Mouse (Mus musculus): ENCODE measurements at regions not wholly inside any gene's neighbourhood (a gene's known extent, or its start where the extent isn't known, plus 50 kb on each side); places are given as distances from the start of the nearest gene placed in this dataset.

DNA sequence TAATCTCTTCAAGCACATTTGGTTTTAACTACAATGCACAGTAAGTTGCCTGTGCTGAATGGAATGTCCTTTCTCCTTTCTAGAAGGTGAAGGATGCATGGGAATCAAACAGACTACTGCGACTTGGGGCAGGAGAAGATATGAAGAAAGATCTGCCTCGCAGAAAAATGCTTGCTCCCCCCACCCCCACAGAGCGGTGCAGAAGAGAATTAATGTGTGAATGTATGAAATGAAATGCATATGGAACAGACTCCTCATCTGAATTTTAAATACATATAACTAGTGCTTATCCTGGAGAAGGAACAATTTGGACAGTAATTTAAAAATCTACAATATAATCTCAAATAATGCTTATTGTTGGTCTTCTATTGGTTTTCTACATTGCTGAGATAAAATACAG lies 283.0 kb upstream of the Clnk start:
- ATAC-seq = no peak

DNA sequence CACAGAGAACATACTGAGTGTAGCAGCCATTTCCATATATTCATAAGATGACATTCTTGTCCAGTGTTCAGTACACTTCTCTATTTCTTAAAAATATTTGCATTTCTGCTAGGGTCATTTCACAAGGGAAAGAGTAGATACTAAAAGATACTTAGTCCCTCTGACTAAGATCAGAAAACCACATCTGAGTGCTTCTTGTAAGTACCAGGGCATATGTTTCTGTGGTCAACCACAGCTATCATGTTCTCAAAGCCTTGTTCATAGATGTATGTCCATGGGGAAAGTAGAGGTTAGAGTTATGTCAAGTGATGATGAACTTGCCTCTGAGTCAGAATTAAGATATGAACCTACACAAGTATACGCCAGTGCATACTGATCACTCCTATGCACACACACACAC lies 279.2 kb upstream of the Clnk start:
- no peak for ATAC-seq

DNA sequence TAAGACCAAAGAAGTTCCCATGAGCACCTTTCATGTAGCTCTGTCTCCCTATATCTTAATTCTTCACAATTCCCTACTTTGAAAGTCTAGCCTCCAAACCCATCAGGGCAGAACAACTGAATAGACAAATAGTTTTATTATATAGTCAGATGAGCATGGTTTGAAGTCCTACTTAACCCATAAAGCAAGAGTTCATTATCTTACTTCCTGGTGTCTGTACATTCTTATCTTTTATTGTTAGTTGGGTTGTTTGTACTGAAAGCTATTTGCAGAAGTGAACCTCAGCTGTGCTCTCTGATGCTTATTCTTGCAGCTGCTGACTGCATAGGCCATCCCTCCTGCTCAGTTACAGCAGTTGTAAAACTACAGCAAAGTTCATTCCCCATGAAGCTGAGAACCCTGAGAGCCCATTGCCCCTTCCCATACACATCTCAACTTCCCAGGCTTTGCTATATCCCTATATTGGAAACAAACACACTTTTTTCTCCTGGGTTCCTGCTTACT lies 276.7 kb upstream of the Clnk start:
- no peak for ATAC-seq

DNA sequence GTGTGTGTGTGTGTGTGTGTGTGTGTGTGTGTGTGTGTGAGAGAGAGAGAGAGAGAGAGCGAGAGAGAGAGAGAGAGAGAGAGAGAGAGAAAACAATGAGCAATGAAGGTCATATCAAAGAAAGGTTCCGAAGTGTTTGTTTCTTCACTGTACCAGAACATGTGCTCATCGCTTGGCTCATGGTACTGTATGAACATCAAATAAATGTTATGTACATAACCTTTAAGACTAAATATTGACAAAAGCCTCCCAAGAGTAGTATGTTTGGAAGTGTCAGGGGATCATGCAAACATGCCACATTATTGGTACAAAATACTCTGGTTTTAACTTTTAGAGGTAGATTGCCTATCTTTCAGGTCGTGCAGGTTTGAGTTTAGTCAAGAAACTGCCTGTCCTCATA lies 275.3 kb upstream of the Clnk start:
- ATAC-seq = no peak

DNA sequence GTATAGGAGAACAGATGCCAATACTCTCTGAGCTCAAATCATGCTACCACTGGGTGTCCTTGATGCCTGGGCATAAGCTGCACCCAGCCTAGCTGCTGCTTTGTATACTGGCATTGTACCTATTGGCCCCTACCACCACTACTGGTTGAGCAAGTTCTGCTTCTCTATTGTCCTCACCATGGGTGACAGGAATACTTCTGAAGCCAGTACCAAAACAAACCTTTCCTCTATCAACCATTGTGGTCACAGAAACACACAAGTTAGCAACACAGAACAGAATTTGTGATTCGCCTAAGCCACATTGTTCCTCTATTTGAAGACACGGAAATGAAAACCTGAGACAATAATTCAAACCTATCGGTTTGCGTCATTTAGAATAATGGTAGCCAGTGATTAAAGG lies 274.3 kb upstream of the Clnk start:
- no peak for ATAC-seq

DNA sequence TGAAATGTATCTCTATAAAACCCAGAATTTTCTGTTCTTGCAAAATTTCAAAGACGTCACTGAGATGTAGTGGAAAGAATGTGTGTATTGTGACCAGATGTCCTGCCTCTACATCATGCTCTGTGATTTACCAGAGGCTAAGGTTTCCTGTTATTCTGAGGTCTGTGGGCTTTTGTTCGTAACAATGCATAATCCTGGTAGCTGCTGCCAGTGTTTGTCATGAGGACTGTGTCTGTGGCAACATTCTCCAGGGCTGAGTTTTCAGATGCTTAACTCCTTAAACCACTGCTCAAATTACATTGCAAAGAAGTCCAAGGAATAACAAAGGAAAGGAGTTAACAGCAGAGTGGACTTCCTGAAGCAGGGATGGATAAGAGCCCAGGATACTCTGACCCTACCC lies 269.0 kb upstream of the Clnk start:
- no peak for ATAC-seq

DNA sequence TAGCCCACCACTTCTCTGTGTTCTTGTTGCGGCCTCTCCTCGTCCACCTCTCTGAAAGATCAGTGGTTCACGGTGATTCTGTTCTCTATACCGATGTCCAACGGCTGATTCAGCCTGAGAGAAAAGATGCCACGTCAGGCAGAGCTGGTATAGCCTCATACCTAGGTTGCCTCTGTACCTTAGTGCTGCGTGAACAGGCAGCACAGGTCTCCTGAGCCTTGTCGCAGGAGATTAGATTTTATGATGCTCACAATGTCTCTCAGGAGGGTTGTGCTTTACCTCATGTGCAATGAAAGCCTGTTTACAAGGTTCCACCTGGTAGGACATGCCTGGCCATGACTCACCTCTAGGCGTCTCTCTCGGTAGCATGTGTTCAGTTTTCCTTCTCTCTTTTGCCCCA lies 267.6 kb upstream of the Clnk start:
- no peak for ATAC-seq

DNA sequence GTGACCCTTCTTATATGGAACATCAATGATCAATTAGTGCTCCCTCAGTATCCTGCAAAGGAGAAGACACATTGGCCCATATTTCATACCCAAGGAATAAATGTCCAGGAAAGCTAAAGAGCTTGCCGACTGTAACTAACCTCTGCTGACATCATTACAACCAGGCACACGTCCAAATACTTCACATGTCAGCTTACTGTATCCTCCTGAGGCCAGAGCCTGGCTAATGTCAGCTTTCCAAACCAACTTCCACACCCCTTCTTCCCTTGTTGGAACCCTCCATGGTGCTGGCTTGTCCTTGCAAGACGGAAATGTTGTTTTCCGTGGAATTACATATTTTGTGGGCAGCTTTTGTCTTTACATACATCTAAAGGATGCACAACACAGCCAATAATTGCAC lies 267.0 kb upstream of the Clnk start:
- ATAC-seq = no peak

DNA sequence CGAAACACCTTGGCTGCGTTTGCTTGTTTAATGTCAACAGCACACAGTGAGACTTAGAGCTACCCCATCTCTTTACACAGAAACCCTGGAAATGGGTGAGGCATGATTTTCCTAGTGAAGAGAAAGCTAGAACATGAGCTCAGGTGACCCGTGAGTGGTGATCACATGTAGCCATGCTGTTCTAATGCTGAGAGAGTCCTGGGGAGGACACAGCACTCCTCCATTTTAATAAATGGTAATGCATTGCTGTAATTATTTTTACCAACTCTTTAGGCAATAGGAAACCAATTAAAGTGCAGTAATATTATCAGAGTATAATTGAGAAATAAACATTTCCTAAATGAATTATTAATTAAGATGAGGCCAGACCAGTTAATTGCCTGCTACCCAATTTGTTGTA lies 261.8 kb upstream of the Clnk start:
- ATAC-seq = no peak

DNA sequence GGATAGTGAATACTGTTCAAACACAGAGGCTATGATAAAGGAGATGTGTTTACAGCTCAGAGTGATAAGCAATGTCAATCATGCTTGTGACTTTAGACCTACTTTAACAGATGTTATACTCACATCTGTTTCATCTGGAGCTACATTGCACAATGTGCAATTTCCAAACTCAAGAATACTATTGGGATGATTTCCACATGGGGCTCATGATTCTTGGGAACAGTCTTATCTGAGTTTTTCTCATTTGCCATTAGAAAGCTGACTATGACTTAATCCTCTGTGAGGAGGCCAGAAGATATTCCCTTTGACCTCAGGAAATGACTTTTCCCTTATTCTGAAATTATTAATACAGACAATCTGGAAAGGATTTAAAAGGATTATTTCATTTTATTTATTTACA lies 252.3 kb upstream of the Clnk start:
- no peak for ATAC-seq

DNA sequence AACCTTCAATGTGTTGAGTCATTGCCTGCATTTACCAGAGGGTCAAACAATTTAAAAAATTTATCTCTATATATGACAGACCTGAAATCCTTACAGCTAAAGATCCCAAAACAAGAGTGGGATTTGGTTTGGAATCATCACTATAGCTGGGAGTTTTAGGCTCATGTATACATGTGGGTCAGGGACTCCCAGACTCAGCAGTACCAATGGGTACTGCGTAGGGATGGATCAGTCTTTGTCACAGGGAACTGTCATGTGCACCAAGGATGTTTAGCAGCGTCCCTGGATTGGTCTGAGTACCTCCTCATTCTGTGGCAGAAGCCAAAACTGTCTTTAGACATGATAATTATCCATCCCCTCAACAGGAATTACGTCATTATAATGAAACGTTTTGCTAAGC lies 250.2 kb upstream of the Clnk start:
- no peak for ATAC-seq

DNA sequence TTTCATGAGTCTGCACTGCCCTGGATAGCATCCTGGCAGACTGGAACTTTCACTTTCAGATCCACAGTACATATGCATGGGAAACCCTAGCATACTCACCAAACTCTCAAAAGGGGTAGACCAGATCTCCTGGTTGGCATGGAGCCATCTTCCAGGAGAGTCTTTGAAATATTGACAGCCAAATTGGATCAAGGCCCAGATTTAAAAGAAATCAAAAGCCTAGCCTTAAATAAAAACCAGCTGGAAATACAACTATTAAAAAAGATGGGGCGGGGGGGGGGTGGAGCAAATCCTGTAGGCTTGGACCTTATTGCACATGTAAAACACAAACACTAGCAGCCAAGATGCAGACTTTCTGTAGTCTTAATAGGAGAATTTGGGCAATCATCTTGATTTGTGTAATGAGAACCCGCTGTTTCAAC lies 249.7 kb upstream of the Clnk start:
- ATAC-seq = no peak

DNA sequence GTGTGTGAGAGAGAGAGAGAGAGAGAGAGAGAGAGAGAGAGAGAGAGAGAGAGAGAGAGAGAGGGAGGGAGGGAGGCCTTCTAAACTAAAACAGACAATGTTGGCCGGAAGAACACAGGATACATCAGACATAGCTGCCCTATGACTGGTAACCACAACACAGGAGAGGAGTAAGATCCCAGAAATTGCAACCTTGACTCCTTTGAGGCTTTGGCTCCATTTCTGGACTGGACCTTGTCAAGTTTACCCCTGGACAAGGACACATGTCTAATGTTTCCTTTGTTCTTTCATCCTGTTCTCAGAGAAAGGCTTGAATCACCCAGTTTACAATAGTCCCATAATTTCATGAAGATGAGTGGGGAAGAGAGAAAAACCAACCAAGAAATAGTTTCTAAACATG lies 233.7 kb upstream of the Clnk start:
- no peak for ATAC-seq

DNA sequence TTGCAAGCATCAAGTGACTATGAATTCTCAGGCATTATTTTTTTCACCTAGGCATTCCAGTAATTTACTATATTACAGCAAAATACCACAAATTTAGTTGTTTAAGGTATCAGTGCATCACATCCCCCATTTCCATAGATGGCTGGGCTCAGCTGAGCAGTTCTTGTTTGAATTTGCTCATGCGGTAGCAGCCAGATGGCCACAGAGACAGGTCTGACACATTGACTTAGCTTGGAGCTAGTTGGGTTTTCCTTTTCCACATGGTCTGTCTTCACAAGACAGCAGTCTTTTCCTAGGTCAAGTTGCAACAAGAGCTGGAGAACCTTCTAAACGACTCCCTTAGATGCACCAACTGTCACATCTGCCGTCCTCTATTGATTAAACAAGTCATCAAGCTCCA lies 232.9 kb upstream of the Clnk start:
- no peak for ATAC-seq

DNA sequence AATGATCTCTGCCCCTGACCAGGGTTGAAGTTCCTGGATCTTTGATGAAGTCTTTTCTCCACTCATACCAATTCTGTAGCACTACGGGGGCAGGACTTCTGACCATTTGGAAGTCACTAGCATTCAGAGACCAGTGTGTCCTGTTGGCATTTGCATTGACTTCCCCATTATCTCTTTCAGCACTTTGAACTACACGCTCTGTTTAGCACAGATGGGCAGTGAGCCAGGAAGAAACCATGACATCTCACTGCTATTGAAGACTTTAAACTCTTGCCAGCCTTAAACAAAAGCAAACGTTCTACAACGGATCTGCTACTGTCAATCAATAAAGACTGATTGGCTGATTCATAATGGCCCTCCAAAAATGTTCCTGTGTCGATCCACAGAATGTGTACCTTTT lies 222.5 kb upstream of the Clnk start:
- ATAC-seq = no peak

DNA sequence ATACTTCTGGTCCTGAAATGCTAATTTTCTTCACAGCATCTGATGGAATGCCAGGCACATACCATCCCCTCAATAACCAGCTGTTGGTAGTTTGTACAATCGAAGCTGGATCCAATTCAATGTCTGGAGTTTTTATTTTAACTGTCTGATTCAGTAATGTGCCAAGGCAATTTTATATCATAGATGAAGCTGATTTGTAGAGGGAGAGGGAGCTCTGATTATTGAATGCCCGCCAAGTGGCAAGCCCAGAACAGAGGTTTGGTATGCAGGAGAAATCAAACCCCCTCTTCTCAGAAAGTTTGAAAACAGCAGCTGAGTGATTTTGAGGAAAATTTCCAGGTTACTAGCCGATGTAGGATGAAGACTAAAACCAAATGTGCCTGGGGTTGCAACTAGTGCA lies 218.3 kb upstream of the Clnk start:
- no peak for ATAC-seq

DNA sequence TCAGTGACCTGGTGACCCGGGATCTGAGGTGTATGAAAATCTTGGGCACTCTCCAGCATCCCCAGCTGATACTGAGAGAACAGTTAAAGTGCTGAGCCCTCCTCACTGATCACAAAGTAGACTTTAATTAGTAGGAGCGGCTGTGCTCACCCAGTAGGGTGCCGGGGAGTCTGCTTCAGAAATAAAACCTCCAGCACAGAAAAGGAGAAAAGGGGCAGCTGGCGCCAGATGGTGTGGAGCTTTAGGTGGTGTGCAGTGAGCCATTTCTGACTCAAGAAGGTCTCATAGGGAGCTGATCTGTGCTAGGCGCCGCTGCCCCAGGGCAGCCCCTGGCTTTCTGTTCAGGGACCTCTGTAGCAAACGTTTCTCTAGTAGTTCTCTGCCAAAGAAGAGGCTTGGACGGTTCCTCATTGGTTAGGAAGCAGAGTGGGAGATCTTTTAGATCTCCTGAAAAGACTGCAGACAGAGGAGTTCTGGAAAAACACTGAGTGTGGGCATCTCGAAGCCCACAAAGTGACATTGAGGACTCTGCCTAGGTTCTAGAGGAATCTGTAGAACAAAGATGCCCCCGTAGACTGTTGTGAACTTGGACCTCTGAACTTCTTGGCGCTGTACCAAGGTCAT lies 200.1 kb upstream of the Clnk start:
- ATAC-seq = no peak

DNA sequence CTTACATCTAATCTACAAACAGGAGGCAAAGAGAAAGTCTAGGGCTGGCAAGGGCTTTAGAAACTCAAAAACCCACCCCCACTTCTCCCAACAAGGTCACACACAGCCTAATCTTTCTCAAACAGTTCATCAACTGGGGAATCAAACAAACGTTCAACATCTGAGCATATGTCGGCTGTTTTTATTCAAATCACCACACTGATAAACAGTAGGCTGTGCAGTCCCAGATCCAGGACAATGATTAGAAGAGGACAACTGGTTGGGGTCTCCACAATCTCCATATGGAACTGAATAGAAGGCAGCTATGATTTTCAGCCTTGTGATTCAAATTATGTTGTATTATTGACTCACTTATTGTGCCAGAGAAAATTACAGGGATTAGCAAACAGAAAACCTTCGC lies 193.1 kb upstream of the Clnk start:
- ATAC-seq = no peak

DNA sequence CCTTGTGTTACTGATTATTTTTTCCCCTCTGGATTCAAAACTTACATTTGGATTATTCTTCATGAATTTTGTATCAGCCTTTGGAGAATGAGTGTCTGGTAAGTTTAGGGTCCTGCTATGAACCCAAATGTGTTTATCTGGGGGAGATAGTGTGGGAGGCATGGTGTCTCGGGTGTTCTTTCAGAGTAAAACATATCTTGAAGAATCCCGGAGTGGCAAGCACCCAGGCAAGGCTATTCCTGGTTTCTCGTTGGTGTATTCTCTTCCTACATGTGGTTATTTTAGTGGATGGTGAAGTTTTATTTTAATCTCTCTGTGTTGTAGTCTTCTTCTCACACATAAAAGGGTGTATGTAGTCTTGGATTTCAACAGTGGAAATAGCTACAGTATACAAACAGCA lies 186.4 kb upstream of the Clnk start:
- ATAC-seq = no peak

DNA sequence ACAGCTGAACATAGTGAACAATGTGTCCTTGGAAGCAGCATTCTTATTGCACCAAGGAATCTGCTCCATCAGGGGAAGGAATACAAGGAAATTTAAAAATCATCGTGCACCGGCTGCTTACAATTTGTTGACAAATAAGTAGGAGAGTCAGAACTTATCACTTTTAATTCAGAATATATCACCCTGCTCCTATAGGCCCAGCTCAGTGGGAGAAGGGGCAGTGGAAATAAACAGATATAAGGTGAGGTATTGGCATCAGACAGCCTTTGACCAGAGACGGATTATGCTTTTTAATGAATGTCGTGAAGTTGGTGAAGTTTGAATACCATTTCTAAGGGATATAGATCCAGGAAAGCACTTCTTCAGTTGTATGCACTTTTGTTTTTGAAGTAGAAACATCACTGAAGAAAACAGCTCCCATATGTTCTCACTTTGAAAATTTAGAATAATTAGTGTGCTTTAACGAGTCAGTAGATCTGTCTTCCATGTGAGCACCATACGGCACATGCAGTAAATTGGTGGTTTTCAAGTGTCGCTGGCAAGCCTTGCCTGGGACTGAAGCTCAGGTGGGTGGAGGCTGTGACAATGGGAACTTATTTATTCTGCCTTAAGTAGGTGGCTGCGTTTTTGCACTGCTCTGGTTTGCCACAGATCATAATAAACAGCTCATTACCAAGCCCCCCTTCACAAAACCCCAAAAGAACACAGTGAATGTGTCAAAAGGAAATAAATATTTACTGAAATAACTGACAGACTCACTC lies 176.1 kb upstream of the Clnk start:
- ATAC-seq = no peak

DNA sequence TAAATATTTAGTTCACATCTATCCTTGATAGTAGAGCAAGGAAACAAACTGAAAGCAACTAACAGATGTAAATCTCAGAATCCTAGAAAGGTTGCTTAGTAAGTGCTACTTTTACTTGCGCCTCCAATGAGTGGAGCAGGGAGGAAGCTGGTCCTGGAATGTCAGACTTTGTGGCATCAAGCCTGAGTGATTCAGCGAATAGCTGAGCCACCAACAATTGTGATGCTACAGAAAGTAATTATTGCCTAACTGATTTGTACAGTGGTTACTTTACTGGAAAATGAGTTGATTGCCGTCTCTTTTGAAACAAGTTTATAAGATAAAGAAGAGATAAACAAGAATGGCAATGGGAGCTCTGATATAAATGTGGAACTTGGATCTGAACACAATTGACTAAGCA lies 173.9 kb upstream of the Clnk start:
- ATAC-seq = no peak

DNA sequence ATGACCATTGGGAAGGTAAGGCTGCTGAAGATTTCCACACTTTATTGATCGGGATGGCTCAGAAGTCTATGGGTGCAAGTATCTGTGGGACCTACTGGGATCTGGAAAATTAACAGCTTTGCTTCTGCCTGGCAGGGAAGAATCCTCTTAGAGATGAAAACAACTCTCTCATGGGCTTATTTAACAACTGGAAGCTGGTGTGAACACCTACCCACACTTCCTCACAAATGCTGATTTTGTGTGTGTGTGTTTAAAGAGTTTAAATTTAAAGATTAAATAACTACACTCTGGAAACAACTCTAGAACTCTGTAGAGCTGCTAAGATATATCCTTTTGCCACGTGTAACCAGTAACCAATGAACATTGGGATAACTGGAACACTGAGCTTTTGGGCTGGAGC lies 172.5 kb upstream of the Clnk start:
- no peak for ATAC-seq

DNA sequence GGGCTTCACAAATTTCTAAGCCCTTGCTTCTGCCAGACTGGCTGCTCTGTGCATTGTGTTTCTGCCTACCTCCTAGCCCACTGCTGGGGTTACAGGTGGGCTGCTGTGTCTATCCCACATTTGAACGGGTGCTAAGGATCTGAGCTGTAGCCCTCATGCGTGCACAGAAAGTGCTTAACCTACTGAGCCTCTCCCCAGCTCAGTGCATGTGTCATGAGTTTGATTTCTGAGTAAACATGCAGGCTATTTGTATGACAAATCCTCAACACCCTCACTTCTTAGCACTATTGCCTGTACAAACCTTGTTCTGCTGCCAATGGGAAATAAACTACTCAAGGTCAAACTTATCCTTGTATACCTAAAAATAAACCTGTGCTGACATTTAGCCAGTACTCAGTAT lies 163.9 kb upstream of the Clnk start:
- no peak for ATAC-seq

DNA sequence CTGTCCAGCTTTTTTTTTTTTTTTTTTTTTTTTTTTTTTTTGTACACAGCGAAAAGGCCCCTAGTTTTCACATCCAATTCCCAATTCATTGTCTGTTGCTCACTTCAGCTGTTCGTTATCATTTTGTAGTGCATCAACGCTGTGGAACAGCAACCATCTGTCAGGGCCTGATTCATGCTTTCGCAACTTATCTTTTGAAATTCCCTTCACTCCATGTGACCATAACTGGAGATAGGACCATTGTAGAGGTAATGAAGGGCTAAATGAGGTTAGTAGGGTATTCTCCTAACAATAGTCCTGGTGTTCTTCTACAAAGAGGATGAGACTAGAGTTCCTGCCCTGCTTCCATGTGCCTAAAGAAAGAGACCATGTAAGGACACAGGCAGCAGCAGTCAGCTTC lies 146.6 kb upstream of the Clnk start:
- ATAC-seq = no peak

DNA sequence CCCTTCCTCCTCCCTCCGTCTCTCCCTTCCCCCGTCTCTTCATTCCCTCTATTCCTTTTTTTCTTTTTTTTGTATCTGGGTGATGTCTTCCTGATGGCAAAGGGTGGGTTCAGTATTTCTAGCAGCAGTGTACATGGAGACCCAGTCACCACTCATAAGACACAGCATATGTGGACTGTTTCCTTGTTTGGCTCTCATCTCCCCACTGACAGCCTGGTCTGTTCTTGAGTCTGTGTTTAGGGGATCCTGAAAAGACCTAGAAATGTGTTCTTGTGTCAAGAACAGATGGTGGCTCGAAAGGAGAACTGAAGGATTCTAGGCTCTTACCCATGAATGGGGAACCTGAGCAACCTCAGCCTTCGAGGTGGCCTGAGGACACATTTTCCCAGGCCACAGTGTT lies 124.0 kb upstream of the Clnk start:
- no peak for ATAC-seq

Data from inflammation-experienced regulatory T-cells, adult 6 months (primary cell).